In genomic region chr8:60982701-60983687, GRCm38 (mm10) we compare ENCODE assay signal across 8 mouse cellular contexts. TPM values are rescaled to one million over a fixed set of nuclear protein-coding genes. Genes with fewer than 3 reads are reported as not detected.
DNase-seq lines count a peak whose midpoint lies in the region; ATAC-seq and TF ChIP-seq lines count a peak whose summit lies in the region.

Gene Clcn3 (minus strand): TSS chr8:60983300.

- WGBS in kidney, embryonic 14.5 days, result under 1% methylated on average over 98 of the region's 101 CpGs
- WGBS in limb, embryonic 15.5 days, result under 1% methylated on average over 101 of the region's 101 CpGs

- no peak for TF ChIP-seq CTCF in bone marrow macrophage, adult 2 months (IDR thresholded peaks at IDR 0.05; ENCODE audit: low read depth, low read length)
- TF ChIP-seq CTCF in embryonic fibroblast, embryonic 13.5 days (IDR thresholded peaks at IDR 0.05; ENCODE audit: borderline replicate concordance, insufficient read depth, low read length), result no peak

- H3K36me3 ChIP-seq in kidney, embryonic 14.5 days (ENCODE audit: control insufficient read depth, insufficient read depth, low read length), result no peaks in the 10 kb centered on the region
- H3K36me3 ChIP-seq in limb, embryonic 15.5 days, result no peaks in the 10 kb centered on the region

- H3K9ac ChIP-seq in kidney, embryonic 14.5 days (ENCODE audit: low read depth, low read length), result peak within 1 kb of the TSS; percentile 67
- H3K9ac ChIP-seq in limb, embryonic 15.5 days, result peak within 1 kb of the TSS; percentile 62

- peak within 1 kb of the TSS; percentile 79 for H3K4me2 ChIP-seq in kidney, embryonic 14.5 days (replicated peaks; ENCODE audit: low read depth, low read length)
- H3K4me2 ChIP-seq in limb, embryonic 15.5 days, result peak within 1 kb of the TSS; percentile 96

- H3K9me3 ChIP-seq in kidney, embryonic 14.5 days (ENCODE audit: control insufficient read depth, low read length), result 0 out of 2 replicates have a peak, but pooled peaks cover 2% of the 10 kb centered on the region
- no peaks in the 10 kb centered on the region for H3K9me3 ChIP-seq in limb, embryonic 15.5 days

- peaks cover 12% of the 10 kb centered on the region for H3K4me1 ChIP-seq in bone marrow macrophage, adult 2 months (ENCODE audit: control insufficient read depth, insufficient read depth, low read length)
- H3K4me1 ChIP-seq in embryonic fibroblast, embryonic 13.5 days (ENCODE audit: control insufficient read depth, insufficient read depth, low read length), result no peaks in the 10 kb centered on the region; the same call in 1 of the 2 replicates
- 0 out of 2 replicates have a peak, but pooled peaks cover 2% of the 10 kb centered on the region for H3K4me1 ChIP-seq in kidney, embryonic 14.5 days (ENCODE audit: control insufficient read depth, insufficient read depth, low read length)
- 0 out of 2 replicates have a peak, but pooled peaks cover 3% of the 10 kb centered on the region for H3K4me1 ChIP-seq in limb, embryonic 15.5 days

- no peaks in the 10 kb centered on the region for H3K27me3 ChIP-seq in kidney, embryonic 14.5 days (ENCODE audit: control insufficient read depth, insufficient read depth, low read length)
- no peaks in the 10 kb centered on the region for H3K27me3 ChIP-seq in limb, embryonic 15.5 days

- TF ChIP-seq POLR2A in bone marrow macrophage, adult 2 months (IDR thresholded peaks at IDR 0.05; ENCODE audit: borderline replicate concordance, low read depth, low read length), result no peak
- TF ChIP-seq POLR2A in embryonic fibroblast, embryonic 13.5 days (IDR thresholded peaks at IDR 0.05; ENCODE audit: low read depth, low read length), result peak; percentile 73

- H3K27ac ChIP-seq in bone marrow macrophage, adult 2 months (ENCODE audit: insufficient read depth, low read depth, low read length), result peak within 1 kb of the TSS; percentile 63
- H3K27ac ChIP-seq in embryonic fibroblast, embryonic 13.5 days (ENCODE audit: insufficient read depth, low read length), result no peak within 1 kb of the TSS
- H3K27ac ChIP-seq in kidney, embryonic 14.5 days (ENCODE audit: low read depth, low read length), result peak within 1 kb of the TSS; percentile 74
- peak within 1 kb of the TSS; percentile 79 for H3K27ac ChIP-seq in limb, embryonic 15.5 days

- DNase-seq in A20 (ENCODE audit: low read depth, low spot score), result peak; percentile 100
- DNase-seq in heart, adult 9 months (ENCODE audit: low spot score in 2 of 2), result peak; percentile 96
- DNase-seq in monocyte, adult 2 months (ENCODE audit: low read depth in 1 of 2, low spot score in 2 of 2), result peak; percentile 81 to 91
- DNase-seq in spleen, postnatal 36 days (ENCODE audit: low spot score in 2 of 2), result peak; percentile 99

- H3K4me3 ChIP-seq in bone marrow macrophage, adult 2 months (ENCODE audit: insufficient read depth, low read length), result peak within 1 kb of the TSS; percentile 82
- peak within 1 kb of the TSS; percentile 94 for H3K4me3 ChIP-seq in embryonic fibroblast, embryonic 13.5 days (ENCODE audit: insufficient read depth, low read length)
- H3K4me3 ChIP-seq in kidney, embryonic 14.5 days (ENCODE audit: low read length), result peak within 1 kb of the TSS; percentile 88
- peak within 1 kb of the TSS; percentile 84 for H3K4me3 ChIP-seq in limb, embryonic 15.5 days

- ATAC-seq in kidney, embryonic 14.5 days (ENCODE audit: low FRiP score, low TSS enrichment), result peak; percentile 100
- ATAC-seq in limb, embryonic 15.5 days (ENCODE audit: insufficient number of reproducible peaks, low FRiP score, low TSS enrichment, low read depth), result peak; percentile 99

RNA-seq across cellular contexts. Expression of gene Clcn3, which starts in this region (rescaled TPM):
- polyA plus RNA-seq in bone marrow macrophage, adult 2 months (2012; ENCODE audit: insufficient read depth, insufficient read length, missing spikeins), result 27.7 and 27.8 TPM in 2 replicates
- 12.4 and 15.8 TPM in 2 replicates for polyA plus RNA-seq in embryonic fibroblast, embryonic 13.5 days (2011; ENCODE audit: insufficient read length, low read depth, missing spikeins)
- 16.7 and 24.8 TPM in 2 replicates for polyA plus RNA-seq in kidney, embryonic 14.5 days (2014; fragmentation: Nextera tagmentation; extraction: Ambion mirVana)
- 17.5 and 17.8 TPM in 2 replicates for polyA plus RNA-seq in limb, embryonic 15.5 days (2015; fragmentation: Nextera tagmentation; extraction: Ambion mirVana)
